ENCODE assay signal across 8 mouse cellular contexts in the genomic region with DNA sequence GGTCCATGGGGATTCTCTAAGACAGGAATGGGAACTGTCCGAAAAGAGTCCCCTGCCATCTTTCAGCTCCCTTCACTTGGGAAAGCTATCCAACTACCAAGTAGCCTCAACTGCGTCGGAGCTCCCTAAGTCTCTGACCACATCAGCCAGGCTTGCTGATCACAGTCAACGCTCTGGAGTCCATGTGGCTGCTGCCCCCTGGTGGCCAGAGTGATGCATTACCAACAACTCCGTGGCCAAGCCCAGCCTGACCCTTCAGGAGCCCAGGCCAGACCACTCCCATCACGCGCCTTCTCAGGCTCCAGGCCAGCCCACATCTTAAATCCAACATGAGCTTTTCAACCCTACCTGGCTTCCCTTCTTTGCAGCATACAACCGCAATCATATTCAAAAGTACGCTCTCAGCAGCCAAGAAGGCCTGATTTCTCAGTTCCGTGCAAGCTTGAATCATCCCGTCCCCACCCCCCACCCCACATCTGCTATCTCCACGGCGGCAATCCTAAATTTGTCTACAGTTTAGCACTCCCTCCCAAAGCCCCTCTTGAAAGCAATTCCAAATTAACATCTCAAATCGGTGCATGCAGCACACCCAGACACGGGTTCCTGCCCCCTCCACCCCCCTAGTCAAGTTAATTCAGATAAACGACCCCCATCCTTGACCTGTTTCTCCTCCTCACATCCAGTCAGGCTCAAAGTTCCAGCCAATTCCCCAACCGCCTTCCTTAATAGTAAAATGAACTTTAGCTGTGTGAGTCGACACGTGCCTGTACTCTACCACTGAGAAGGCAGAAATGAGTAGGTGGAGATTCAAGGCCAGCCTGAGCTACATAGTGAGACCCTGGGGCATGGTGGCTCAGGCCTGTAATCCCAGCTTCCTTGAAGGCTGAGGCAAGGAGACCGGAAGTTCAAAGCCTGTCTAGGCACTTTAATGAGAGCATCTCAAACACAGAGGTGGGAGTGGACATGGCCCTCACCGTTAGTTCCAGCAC. TPM values are rescaled to one million over a fixed set of nuclear protein-coding genes. Genes with fewer than 3 reads are reported as not detected.
DNase-seq lines count a peak whose midpoint lies in the region; ATAC-seq and TF ChIP-seq lines count a peak whose summit lies in the region.

No protein-coding gene starts in this region.

- peak; percentile 96 for ATAC-seq in erythroblast, adult 5-6 weeks (replicated peaks; ENCODE audit: low FRiP score, poor library complexity, severe bottlenecking)
- ATAC-seq in heart, embryonic 12.5 days (ENCODE audit: insufficient number of reproducible peaks, low FRiP score) = peak; percentile 80
- ATAC-seq in kidney, embryonic 16.5 days (ENCODE audit: low FRiP score, low TSS enrichment) = peak; percentile 85

- TF ChIP-seq POLR2A in bone marrow, adult 2 months (IDR thresholded peaks at IDR 0.05; ENCODE audit: borderline replicate concordance, control insufficient read depth, low read depth, low read length) = peak; percentile 26; the same call in 1 of the 2 replicates
- no peak for TF ChIP-seq POLR2A in myocyte (IDR thresholded peaks at IDR 0.05; ENCODE audit: insufficient read length, low read depth)

- 45% methylated on average over 21 of the region's 21 CpGs for WGBS in bone marrow, adult 2 months
- WGBS in heart, embryonic 12.5 days = 24% methylated on average over 21 of the region's 21 CpGs
- WGBS in kidney, embryonic 16.5 days = 19% methylated on average over 21 of the region's 21 CpGs

- H3K27ac ChIP-seq in bone marrow, adult 2 months (ENCODE audit: control insufficient read depth, insufficient read depth, low read depth, low read length, poor library complexity) = no peak overlapping the region
- H3K27ac ChIP-seq in heart, embryonic 12.5 days (ENCODE audit: poor library complexity, severe bottlenecking) = no peak overlapping the region
- H3K27ac ChIP-seq in kidney, embryonic 16.5 days (ENCODE audit: low read length) = no peak overlapping the region

- H3K36me3 ChIP-seq in heart, embryonic 12.5 days = no peaks in the 10 kb centered on the region
- H3K36me3 ChIP-seq in kidney, embryonic 16.5 days (ENCODE audit: insufficient read depth, low read length) = no peaks in the 10 kb centered on the region
- no peaks in the 10 kb centered on the region for H3K36me3 ChIP-seq in myocyte (ENCODE audit: control insufficient read depth, insufficient read depth)

- peaks cover 36% of the 10 kb centered on the region for H3K27me3 ChIP-seq in heart, embryonic 12.5 days (replicated peaks)
- peaks cover 12% of the 10 kb centered on the region for H3K27me3 ChIP-seq in kidney, embryonic 16.5 days (ENCODE audit: insufficient read depth, low read length)
- no peaks in the 10 kb centered on the region for H3K27me3 ChIP-seq in myocyte (ENCODE audit: control insufficient read depth, insufficient read depth, insufficient read length)

- no peak overlapping the region for H3K9ac ChIP-seq in heart, embryonic 12.5 days
- no peak overlapping the region for H3K9ac ChIP-seq in kidney, embryonic 16.5 days (replicated peaks; ENCODE audit: low read length)

- H3K9me3 ChIP-seq in heart, embryonic 12.5 days (replicated peaks) = no peaks in the 10 kb centered on the region
- no peaks in the 10 kb centered on the region for H3K9me3 ChIP-seq in kidney, embryonic 16.5 days (ENCODE audit: low read length)

- H3K4me3 ChIP-seq in bone marrow, adult 2 months (replicated peaks; ENCODE audit: control insufficient read depth, low read depth, low read length) = no peak overlapping the region
- H3K4me3 ChIP-seq in heart, embryonic 12.5 days = no peak overlapping the region
- H3K4me3 ChIP-seq in kidney, embryonic 16.5 days (ENCODE audit: low read length) = no peak overlapping the region
- no peak overlapping the region for H3K4me3 ChIP-seq in myocyte

- no peak overlapping the region for H3K4me2 ChIP-seq in heart, embryonic 12.5 days
- no peak overlapping the region for H3K4me2 ChIP-seq in kidney, embryonic 16.5 days (replicated peaks; ENCODE audit: low read depth, low read length)
- peak overlapping the region; percentile 34 for H3K4me2 ChIP-seq in myocyte (ENCODE audit: low read depth)

- peak; percentile 100 for TF ChIP-seq CTCF in bone marrow, adult 2 months (IDR thresholded peaks at IDR 0.05; ENCODE audit: control insufficient read depth, insufficient read depth, low read length)

- H3ac ChIP-seq in myocyte (ENCODE audit: control insufficient read depth, insufficient read length) = no peak overlapping the region

- no peaks in the 10 kb centered on the region for H3K79me2 ChIP-seq in myocyte (ENCODE audit: control insufficient read depth, insufficient read depth)

- no peaks in the 10 kb centered on the region for H3K4me1 ChIP-seq in bone marrow, adult 2 months (ENCODE audit: control insufficient read depth, insufficient read depth, low read length)
- H3K4me1 ChIP-seq in heart, embryonic 12.5 days (replicated peaks) = no peaks in the 10 kb centered on the region
- no peaks in the 10 kb centered on the region for H3K4me1 ChIP-seq in kidney, embryonic 16.5 days (ENCODE audit: insufficient read depth, low read length)

- DNase-seq in A20 (ENCODE audit: low read depth, low spot score) (peak; percentile 82), liver (peak; percentile 88)
- peak; percentile 84 to 95 for DNase-seq in spleen, postnatal 4 days (ENCODE audit: low spot score in 2 of 2)

TF ChIP-seq in myocyte, 11 proteins besides CTCF, POLR2A, EP300 and RAD21:
- TF ChIP-seq MYOG (IDR thresholded peaks at IDR 0.05; ENCODE audit: control insufficient read depth in 1 of 3, insufficient read depth in 1 of 3, insufficient read length in 2 of 3, low read depth in 2 of 3) (peak in 1 of 3 experiments; percentile 6), USF1 (IDR thresholded peaks at IDR 0.05; ENCODE audit: low read depth) (no peak), MYOD1 (IDR thresholded peaks at IDR 0.05; ENCODE audit: control insufficient read depth in 1 of 3, insufficient read length in 2 of 3, low read depth in 2 of 3) (no peak)
TF ChIP-seq in myocyte: peak in this region for 1.

RNA-seq across cellular contexts. Expression of a gene that starts 8.4 kb away (rescaled TPM):
- polyA plus RNA-seq in bone marrow, adult 2 months (2011; ENCODE audit: insufficient read depth, insufficient read length, low replicate concordance, missing spikeins) = 7.8 and 16.8 TPM in 2 replicates
- total RNA-seq in erythroblast, adult 5-6 weeks (2015; ENCODE audit: low replicate concordance) = 3.1 and 4.8 TPM in 2 replicates
- total RNA-seq in erythroblast, adult 5-6 weeks (2017; ENCODE audit: low replicate concordance) = 0.56 and 1.2 TPM in 2 replicates
- polyA plus RNA-seq in heart, embryonic 12.5 days (2016; fragmentation: Nextera tagmentation; extraction: Ambion mirVana) = 0.54 and 0.81 TPM in 2 replicates
- polyA plus RNA-seq in kidney, embryonic 16.5 days (2015; fragmentation: Nextera tagmentation; extraction: Ambion mirVana) = 0.40 and 0.99 TPM in 2 replicates
- 0.01 TPM for polyA plus RNA-seq in myocyte (2012; fragmentation: generic; extraction: Trizol)

RNA-seq across cellular contexts. Expression of a gene that starts 32.5 kb away (rescaled TPM):
- polyA plus RNA-seq in bone marrow, adult 2 months (2011; ENCODE audit: insufficient read depth, insufficient read length, low replicate concordance, missing spikeins) = 66.5 and 109 TPM in 2 replicates
- 53.8 and 59.1 TPM in 2 replicates for total RNA-seq in erythroblast, adult 5-6 weeks (2015; ENCODE audit: low replicate concordance)
- total RNA-seq in erythroblast, adult 5-6 weeks (2017; ENCODE audit: low replicate concordance) = 164 and 194 TPM in 2 replicates
- polyA plus RNA-seq in heart, embryonic 12.5 days (2016; fragmentation: Nextera tagmentation; extraction: Ambion mirVana) = 8.2 and 9.5 TPM in 2 replicates
- polyA plus RNA-seq in kidney, embryonic 16.5 days (2015; fragmentation: Nextera tagmentation; extraction: Ambion mirVana) = 12.0 and 13.2 TPM in 2 replicates
- 8.8 TPM for polyA plus RNA-seq in myocyte (2012; fragmentation: generic; extraction: Trizol)

RNA-seq across cellular contexts. Expression of a gene that starts 33.3 kb away (rescaled TPM):
- polyA plus RNA-seq in bone marrow, adult 2 months (2011; ENCODE audit: insufficient read depth, insufficient read length, low replicate concordance, missing spikeins) = 7.2 and 13.9 TPM in 2 replicates
- 25.4 and 27.4 TPM in 2 replicates for total RNA-seq in erythroblast, adult 5-6 weeks (2015; ENCODE audit: low replicate concordance)
- total RNA-seq in erythroblast, adult 5-6 weeks (2017; ENCODE audit: low replicate concordance) = 33.7 and 37.7 TPM in 2 replicates
- 2.3 and 2.5 TPM in 2 replicates for polyA plus RNA-seq in heart, embryonic 12.5 days (2016; fragmentation: Nextera tagmentation; extraction: Ambion mirVana)
- 2.7 and 3.0 TPM in 2 replicates for polyA plus RNA-seq in kidney, embryonic 16.5 days (2015; fragmentation: Nextera tagmentation; extraction: Ambion mirVana)
- polyA plus RNA-seq in myocyte (2012; fragmentation: generic; extraction: Trizol) = 5.6 TPM

RNA-seq across cellular contexts. Expression of a gene that starts 49.7 kb away (rescaled TPM):
- polyA plus RNA-seq in bone marrow, adult 2 months (2011; ENCODE audit: insufficient read depth, insufficient read length, low replicate concordance, missing spikeins) = 53.6 and 56.8 TPM in 2 replicates
- total RNA-seq in erythroblast, adult 5-6 weeks (2015; ENCODE audit: low replicate concordance) = 35.2 and 39.5 TPM in 2 replicates
- total RNA-seq in erythroblast, adult 5-6 weeks (2017; ENCODE audit: low replicate concordance) = 24.2 and 29.0 TPM in 2 replicates
- 12.1 and 12.7 TPM in 2 replicates for polyA plus RNA-seq in heart, embryonic 12.5 days (2016; fragmentation: Nextera tagmentation; extraction: Ambion mirVana)
- 9.0 and 9.9 TPM in 2 replicates for polyA plus RNA-seq in kidney, embryonic 16.5 days (2015; fragmentation: Nextera tagmentation; extraction: Ambion mirVana)
- 69.4 TPM for polyA plus RNA-seq in myocyte (2012; fragmentation: generic; extraction: Trizol)
